Mouse (Mus musculus): ENCODE measurements at regions not wholly inside any gene's neighbourhood (a gene's known extent, or its start where the extent isn't known, plus 50 kb on each side); places are given as distances from the start of the nearest gene placed in this dataset.

DNA sequence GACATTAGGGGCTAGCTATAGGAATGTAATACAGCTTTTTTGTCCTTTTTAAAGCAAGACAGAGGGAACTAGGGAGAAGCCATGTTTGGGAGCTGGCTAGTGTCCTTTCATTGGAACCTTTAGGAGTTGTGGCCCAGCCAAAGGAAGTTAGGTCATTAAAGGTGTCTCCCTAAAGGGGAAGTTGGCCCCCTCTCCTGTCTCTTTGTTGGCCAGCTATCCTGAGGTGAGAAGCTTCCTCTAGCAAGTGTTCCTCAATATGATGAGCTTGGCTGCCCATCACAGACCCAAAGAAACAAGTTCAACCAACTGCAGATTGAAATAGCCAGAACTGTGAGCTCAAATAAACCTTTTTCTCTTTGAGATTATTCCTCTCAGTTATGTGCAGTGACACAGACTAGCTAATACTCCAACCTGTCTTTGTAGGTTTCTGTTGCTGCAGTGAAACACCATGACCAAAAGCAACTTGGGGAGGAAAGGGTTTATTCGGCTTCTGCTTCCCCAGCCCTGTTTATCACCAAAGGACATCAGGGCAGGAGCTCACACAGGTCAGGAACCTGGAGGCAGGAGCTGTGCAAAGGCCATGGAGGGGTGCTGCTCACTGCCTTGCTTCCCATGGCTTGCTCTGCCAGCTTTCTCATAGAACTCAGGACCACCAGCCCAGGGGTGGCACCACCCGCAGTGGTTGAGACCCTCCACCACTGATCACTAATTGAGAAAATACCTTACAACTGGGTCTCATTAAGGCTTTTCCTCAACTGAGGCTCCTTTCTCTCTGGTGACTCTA lies 94.0 kb upstream of the Ccn6 start:
- TF ChIP-seq CTCF (IDR thresholded peaks at IDR 0.05; ENCODE audit: low read depth) (no peak), EP300 (optimal IDR thresholded peaks at IDR 0.05) (no peak)
